Mouse (Mus musculus) WW6 (cell line): Measurements from ENCODE around the gene Gys2.
"Not testable (repeated sequence)": the region's sequence is repeated elsewhere in the genome, so short reads cannot be mapped to it uniquely, and the experiment has no call there.

ENCODE experiments used
- DNase-seq: peaks from one replicate; pipeline ENCODE4 v3.0.0-alpha.2; 2013; ENCODE audit warnings: low read depth, low spot score

Gys2 gene

GRCm38 (mm10) chr6:142472801-142473203, at the start of gene Gys2:
Gys2 (minus strand) TSS chr6:142473109.
- DNase-seq: no peak

GRCm38 (mm10) chr6:142521591-142522110, 48.7 kb upstream of the Gys2 start:
- DNase-seq: no peak

- no peak for DNase-seq
Measured at GRCm38 (mm10) chr6:142519110-142519509, 46.2 kb upstream of the Gys2 start.

- not testable (repeated sequence) for DNase-seq
Measured at GRCm38 (mm10) chr6:142515379-142515778, 42.5 kb upstream of the Gys2 start.

- no peak for DNase-seq
Measured at GRCm38 (mm10) chr6:142514912-142515311, 42.0 kb upstream of the Gys2 start.

- no peak for DNase-seq
Measured at GRCm38 (mm10) chr6:142512902-142513301, 40.0 kb upstream of the Gys2 start.

- no peak for DNase-seq
Measured at GRCm38 (mm10) chr6:142511516-142512135, 38.7 kb upstream of the Gys2 start.

- no peak for DNase-seq
Measured at GRCm38 (mm10) chr6:142508663-142509062, 35.8 kb upstream of the Gys2 start.

- peak; percentile 89 for DNase-seq
Measured at GRCm38 (mm10) chr6:142507785-142508162, 34.9 kb upstream of the Gys2 start, which contains the start of gene Ldhb. Ldhb (minus strand) TSS chr6:142507957.

- DNase-seq: no peak
Measured at GRCm38 (mm10) chr6:142507033-142507784, 34.3 kb upstream of the Gys2 start.

- no peak for DNase-seq
Measured at GRCm38 (mm10) chr6:142506338-142507032, 33.6 kb upstream of the Gys2 start.

- DNase-seq: no peak
Measured at GRCm38 (mm10) chr6:142503601-142504000, 30.7 kb upstream of the Gys2 start.

- DNase-seq: no peak
Measured at GRCm38 (mm10) chr6:142502519-142503125, 29.7 kb upstream of the Gys2 start.

GRCm38 (mm10) chr6:142490114-142490513, 17.2 kb upstream of the Gys2 start:
- not testable (repeated sequence) for DNase-seq

GRCm38 (mm10) chr6:142487638-142488037, 14.7 kb upstream of the Gys2 start:
- no peak for DNase-seq

GRCm38 (mm10) chr6:142485478-142486123, 12.7 kb upstream of the Gys2 start:
- no peak for DNase-seq

- DNase-seq: no peak
Measured at GRCm38 (mm10) chr6:142477239-142477638, 4.3 kb upstream of the Gys2 start.

GRCm38 (mm10) chr6:142471141-142471540, 1.8 kb downstream of the Gys2 start:
- DNase-seq: no peak

- DNase-seq: no peak
Measured at GRCm38 (mm10) chr6:142469602-142470001, 3.3 kb downstream of the Gys2 start.

- DNase-seq: no peak
Measured at GRCm38 (mm10) chr6:142462194-142462593, 10.7 kb downstream of the Gys2 start.

- DNase-seq: no peak
Measured at GRCm38 (mm10) chr6:142459017-142459678, 13.8 kb downstream of the Gys2 start.
